Mouse (Mus musculus): ENCODE measurements at regions not wholly inside any gene's neighbourhood (a gene's known extent, or its start where the extent isn't known, plus 50 kb on each side); places are given as distances from the start of the nearest gene placed in this dataset.

- no peak for DNase-seq (ENCODE audit: low spot score)
These were observed 348.2 kb downstream of the Fat4 start for GRCm38 (mm10) chr3:39234921-39235320.

GRCm38 (mm10) chr3:39248712-39249111 is 362.0 kb downstream of the Fat4 start:
- DNase-seq (ENCODE audit: low spot score), result no peak

- no peak for DNase-seq (ENCODE audit: low spot score)
These were observed 362.6 kb downstream of the Fat4 start for GRCm38 (mm10) chr3:39249224-39249892.

GRCm38 (mm10) chr3:39253076-39253475 is 366.3 kb downstream of the Fat4 start:
- no peak for DNase-seq (ENCODE audit: low spot score)

GRCm38 (mm10) chr3:39264671-39265430 is 378.1 kb downstream of the Fat4 start:
- no peak for DNase-seq (ENCODE audit: low spot score)

- DNase-seq (ENCODE audit: low spot score), result no peak
These were observed 378.9 kb downstream of the Fat4 start for GRCm38 (mm10) chr3:39265606-39266005.

- DNase-seq (ENCODE audit: low spot score), result no peak
These were observed 382.6 kb downstream of the Fat4 start for GRCm38 (mm10) chr3:39269388-39269787.

- DNase-seq (ENCODE audit: low spot score), result no peak
These were observed 385.9 kb downstream of the Fat4 start for GRCm38 (mm10) chr3:39272616-39273015.

- no peak for DNase-seq (ENCODE audit: low spot score)
These were observed 390.2 kb downstream of the Fat4 start for GRCm38 (mm10) chr3:39276897-39277296.

GRCm38 (mm10) chr3:39277310-39277709 is 390.6 kb downstream of the Fat4 start:
- no peak for DNase-seq (ENCODE audit: low spot score)

- no peak for DNase-seq (ENCODE audit: low spot score)
These were observed 408.5 kb downstream of the Fat4 start for GRCm38 (mm10) chr3:39295255-39295654.

GRCm38 (mm10) chr3:39296257-39296656 is 409.5 kb downstream of the Fat4 start:
- no peak for DNase-seq (ENCODE audit: low spot score)

GRCm38 (mm10) chr3:39309487-39309886 is 422.7 kb downstream of the Fat4 start:
- DNase-seq (ENCODE audit: low spot score), result no peak

- DNase-seq (ENCODE audit: low spot score), result no peak
These were observed 426.8 kb downstream of the Fat4 start for GRCm38 (mm10) chr3:39313563-39313962.

GRCm38 (mm10) chr3:39320851-39321250 is 434.1 kb downstream of the Fat4 start:
- no peak for DNase-seq (ENCODE audit: low spot score)

GRCm38 (mm10) chr3:39322225-39322624 is 435.5 kb downstream of the Fat4 start:
- DNase-seq (ENCODE audit: low spot score), result no peak

GRCm38 (mm10) chr3:39335612-39336230 is 449.0 kb downstream of the Fat4 start:
- DNase-seq (ENCODE audit: low spot score), result no peak

GRCm38 (mm10) chr3:39341161-39341687 is 454.5 kb downstream of the Fat4 start:
- DNase-seq (ENCODE audit: low spot score), result no peak

- no peak for DNase-seq (ENCODE audit: low spot score)
These were observed 457.3 kb downstream of the Fat4 start for GRCm38 (mm10) chr3:39344078-39344477.

GRCm38 (mm10) chr3:39347578-39347977 is 460.8 kb downstream of the Fat4 start:
- no peak for DNase-seq (ENCODE audit: low spot score)

- no peak for DNase-seq (ENCODE audit: low spot score)
These were observed 470.3 kb downstream of the Fat4 start for GRCm38 (mm10) chr3:39357012-39357411.

- DNase-seq (ENCODE audit: low spot score), result no peak
These were observed 473.5 kb downstream of the Fat4 start for GRCm38 (mm10) chr3:39360278-39360677.

GRCm38 (mm10) chr3:39370926-39371325 is 484.2 kb downstream of the Fat4 start:
- DNase-seq (ENCODE audit: low spot score), result no peak
